Mouse (Mus musculus) heart, embryonic 12.5 days (tissue): Measurements from ENCODE around the gene Pctp. TPM values are rescaled to one million over a fixed set of nuclear protein-coding genes. Genes with fewer than 3 reads are reported as not detected.

Experiments
- ATAC-seq: fragments of 200-750 bp; cut with Nextera tagmentation; 2 replicates; pipeline ENCODE4 v1.8.0; 2017; ENCODE audit warnings: moderate TSS enrichment, moderate library complexity; ENCODE audit not compliant: insufficient number of reproducible peaks, low FRiP score
- H3K27ac ChIP-seq: fragments of 300-500 bp; sonication (generic); 2 replicates; pipeline ENCODE4 v1.5.1; 2016; ENCODE audit warnings: mild to moderate bottlenecking, moderate library complexity; ENCODE audit not compliant: poor library complexity, severe bottlenecking
- H3K27me3 ChIP-seq: fragments of 300-500 bp; sonication (generic); replicated peaks from 2 replicates; pipeline ENCODE4 v1.6.1; 2016; ENCODE audit warnings: mild to moderate bottlenecking, moderate library complexity
- H3K36me3 ChIP-seq: fragments of 300-500 bp; sonication (generic); 2 replicates; pipeline ENCODE4 v1.6.1; 2016; ENCODE audit warnings: mild to moderate bottlenecking, moderate library complexity
- H3K4me1 ChIP-seq: fragments of 300-500 bp; sonication (generic); replicated peaks from 2 replicates; pipeline ENCODE4 v1.6.1; 2016; ENCODE audit warnings: mild to moderate bottlenecking
- H3K4me2 ChIP-seq: fragments of 300-500 bp; sonication (generic); 2 replicates; pipeline ENCODE4 v1.6.1; 2016; ENCODE audit warnings: mild to moderate bottlenecking, moderate library complexity
- H3K4me3 ChIP-seq: fragments of 300-500 bp; sonication (generic); 2 replicates; pipeline ENCODE4 v1.5.1; 2016; ENCODE audit warnings: mild to moderate bottlenecking
- H3K9ac ChIP-seq: fragments of 300-500 bp; sonication (generic); 2 replicates; pipeline ENCODE4 v1.6.1; 2016; ENCODE audit warnings: mild to moderate bottlenecking, moderate library complexity
- H3K9me3 ChIP-seq: fragments of 300-500 bp; sonication (generic); replicated peaks from 2 replicates; pipeline ENCODE4 v1.6.1; 2016; ENCODE audit warnings: mild to moderate bottlenecking, moderate library complexity
- WGBS: fragments of 180-500 bp; shearing (Covaris S2); methylation state at CpG from one replicate; pipeline ENCODE4 v1.1.7; 2016; 5-methylcytosine and 5-hydroxymethylcytosine counted together
- polyA plus RNA-seq: library from polyadenylated mRNA; unstranded; fragments of >200 nt; fragmentation: Nextera tagmentation; extraction: Ambion mirVana; gene quantifications from 2 replicates; pipeline ENCODE4 v1.2.1, GENCODE M21; 2016

The Pctp gene
- polyA plus RNA-seq, 1 experiment from 2014 or later, result 18.1 TPM

DNA sequence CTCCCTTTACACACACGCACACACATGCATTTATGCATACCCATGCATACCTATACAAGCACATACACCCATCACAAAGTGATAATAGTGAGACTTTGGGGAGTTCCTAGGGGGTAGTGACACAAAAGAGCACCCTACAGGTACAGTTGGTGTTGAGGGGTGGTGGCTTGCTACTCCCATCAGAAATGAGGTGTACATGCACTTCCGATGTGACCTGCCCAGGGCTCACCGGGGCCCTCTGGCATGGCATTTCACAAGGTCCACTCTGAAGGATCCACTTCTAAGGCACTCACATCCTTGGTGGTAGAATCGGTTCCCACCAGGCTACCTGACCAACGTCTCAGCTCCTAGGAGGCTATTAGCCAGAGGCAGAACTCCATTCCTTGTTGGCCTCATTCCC lies 26.3 kb downstream of the Pctp start:
- Histone ChIP-seq H3K27me3 (peaks cover 5% of the 10 kb centered on the region; the same call in 1 of the 2 replicates), H3K4me1 (peaks cover 21% of the 10 kb centered on the region), H3K27ac (no peak overlapping the region), H3K9ac (no peak overlapping the region), H3K9me3 (no peaks in the 10 kb centered on the region), H3K4me2 (no peak overlapping the region), H3K4me3 (no peak overlapping the region), H3K36me3 (no peaks in the 10 kb centered on the region)
- ATAC-seq, result no peak
- 91% methylated on average over 5 of the region's 5 CpGs for WGBS

DNA sequence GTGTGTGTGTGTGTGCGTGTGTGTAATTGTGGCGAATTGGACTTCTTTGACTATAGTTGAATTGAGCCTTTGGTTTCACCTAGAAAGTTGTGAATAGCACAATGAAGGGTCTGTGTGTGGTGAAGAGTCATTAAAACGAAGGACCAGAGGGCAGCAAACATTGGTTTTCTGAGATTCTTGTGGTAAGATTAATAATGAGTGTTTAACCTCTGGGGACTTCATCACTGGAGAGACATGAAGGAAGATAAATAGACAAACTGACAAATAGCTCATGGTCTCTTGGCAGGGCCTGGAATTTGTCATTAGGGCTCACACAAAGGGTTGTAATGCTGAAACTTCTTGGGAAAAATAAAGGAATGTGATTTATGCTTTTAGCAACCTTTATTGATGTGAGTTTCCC lies 31.4 kb downstream of the Pctp start:
- H3K36me3 ChIP-seq, result no peaks in the 10 kb centered on the region
- H3K9me3 ChIP-seq, result no peaks in the 10 kb centered on the region
- WGBS, result 76% methylated on average over 3 of the region's 3 CpGs
- ATAC-seq, result no peak
- H3K27ac ChIP-seq, result no peak overlapping the region
- H3K4me2 ChIP-seq, result no peak overlapping the region
- 0 out of 2 replicates have a peak, but pooled peaks cover 3% of the 10 kb centered on the region for H3K27me3 ChIP-seq
- H3K9ac ChIP-seq, result no peak overlapping the region
- H3K4me1 ChIP-seq, result no peaks in the 10 kb centered on the region
- H3K4me3 ChIP-seq, result no peak overlapping the region

DNA sequence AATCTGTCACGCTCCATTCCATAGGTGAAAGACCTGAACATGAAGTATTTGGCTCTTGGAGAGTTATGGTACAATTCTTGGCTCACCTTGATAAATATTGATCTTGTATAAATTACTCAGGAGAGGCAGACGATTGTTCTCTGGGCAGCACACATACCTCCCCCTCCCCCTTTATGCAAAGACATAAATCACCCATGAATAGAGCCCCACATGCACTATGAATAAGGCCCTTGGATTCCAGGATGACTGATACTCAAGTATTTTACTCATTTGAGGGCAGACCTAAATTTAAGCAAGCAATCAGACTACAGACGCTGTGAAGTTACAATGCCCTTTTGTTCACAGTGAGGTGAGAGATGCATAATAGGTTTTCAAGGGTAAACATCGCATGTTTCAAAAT lies 32.0 kb downstream of the Pctp start:
- ATAC-seq, result no peak
- H3K27ac ChIP-seq, result no peak overlapping the region
- WGBS, result 72% methylated on average over 4 of the region's 4 CpGs
- H3K27me3 ChIP-seq, result no peaks in the 10 kb centered on the region
- no peaks in the 10 kb centered on the region for H3K9me3 ChIP-seq
- H3K4me1 ChIP-seq, result no peaks in the 10 kb centered on the region
- no peak overlapping the region for H3K4me3 ChIP-seq
- no peak overlapping the region for H3K9ac ChIP-seq
- no peaks in the 10 kb centered on the region for H3K36me3 ChIP-seq
- H3K4me2 ChIP-seq, result no peak overlapping the region

DNA sequence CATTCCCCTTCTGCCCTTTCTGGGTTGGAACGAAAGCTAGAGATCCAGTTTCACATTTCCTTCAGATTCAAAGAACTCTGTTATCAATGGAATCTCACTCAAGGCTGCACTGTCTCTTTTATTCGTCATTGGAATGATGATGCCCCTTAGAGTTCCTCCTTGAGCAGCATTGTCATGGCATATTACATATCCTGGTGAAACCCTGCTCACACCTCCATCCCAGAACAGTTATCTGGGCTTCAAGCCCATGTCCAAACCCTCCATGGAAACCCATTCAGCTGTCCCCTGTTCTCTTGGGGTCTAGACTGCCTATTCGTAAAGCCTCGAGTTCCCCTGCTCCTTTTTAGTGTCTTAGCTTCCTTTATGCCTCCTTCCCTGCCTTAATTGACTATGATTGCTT lies 33.6 kb downstream of the Pctp start:
- Histone ChIP-seq H3K4me1 (no peaks in the 10 kb centered on the region), H3K9me3 (no peaks in the 10 kb centered on the region), H3K27me3 (no peaks in the 10 kb centered on the region), H3K27ac (no peak overlapping the region), H3K36me3 (no peaks in the 10 kb centered on the region), H3K4me2 (no peak overlapping the region), H3K4me3 (no peak overlapping the region), H3K9ac (no peak overlapping the region)
- ATAC-seq, result no peak
- 70% methylated on average over 4 of the region's 4 CpGs for WGBS

DNA sequence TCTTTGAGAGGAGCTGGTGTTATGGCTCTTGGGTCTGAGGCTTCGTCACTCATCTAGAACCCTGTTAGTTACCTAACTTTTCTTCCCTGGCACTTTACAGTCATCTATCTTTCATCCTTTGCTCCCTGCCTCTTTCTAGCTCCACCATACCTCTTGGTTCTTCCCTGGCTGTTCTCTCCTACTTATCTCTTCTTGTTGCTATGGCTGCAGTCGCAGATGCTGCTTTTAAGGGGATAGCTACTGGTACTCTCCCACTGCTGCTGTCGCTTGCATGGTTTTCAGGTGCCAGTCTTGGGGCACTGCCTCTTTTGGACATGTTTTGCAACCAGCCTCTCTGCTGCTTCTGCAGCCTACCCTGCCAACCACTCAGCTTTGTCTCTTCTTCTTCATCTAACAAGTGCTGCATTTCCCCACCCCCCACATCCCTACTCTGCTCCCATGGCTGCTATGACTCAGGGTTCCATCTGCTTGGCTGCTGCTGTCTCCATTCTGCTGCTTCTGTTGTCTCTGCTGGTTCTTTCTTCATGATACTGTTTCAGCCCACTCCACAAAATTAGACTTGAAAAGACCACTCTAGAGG lies 51.9 kb downstream of the Pctp start:
- Histone ChIP-seq H3K27me3 (no peaks in the 10 kb centered on the region), H3K9ac (no peak overlapping the region), H3K27ac (no peak overlapping the region), H3K4me3 (no peak overlapping the region), H3K4me2 (no peak overlapping the region), H3K36me3 (no peaks in the 10 kb centered on the region), H3K4me1 (no peaks in the 10 kb centered on the region), H3K9me3 (no peaks in the 10 kb centered on the region)
- no peak for ATAC-seq
- 63% methylated on average over 3 of the region's 3 CpGs for WGBS

DNA sequence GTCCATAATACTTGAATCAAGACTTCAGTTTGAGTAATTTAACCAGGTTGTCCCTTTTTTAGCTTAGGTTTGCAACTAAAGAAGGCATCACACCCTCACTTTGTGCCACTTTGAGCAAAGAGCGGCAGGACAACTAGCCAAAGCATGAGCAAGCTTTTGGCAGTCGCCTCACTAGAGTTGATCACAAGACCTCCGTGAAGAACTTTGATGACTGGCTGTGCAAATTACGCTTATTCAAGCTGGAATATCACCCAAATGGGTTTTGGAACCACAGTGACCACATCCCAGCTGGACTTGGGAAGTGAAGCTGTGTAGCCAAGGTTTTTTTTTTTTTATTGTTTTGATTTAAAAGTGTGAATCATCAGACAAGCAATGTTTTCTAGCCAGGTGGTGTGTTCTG lies 54.9 kb downstream of the Pctp start:
- Histone ChIP-seq H3K4me3 (no peak overlapping the region), H3K27me3 (no peaks in the 10 kb centered on the region), H3K4me1 (no peaks in the 10 kb centered on the region), H3K9ac (no peak overlapping the region), H3K27ac (no peak overlapping the region), H3K36me3 (no peaks in the 10 kb centered on the region), H3K4me2 (no peak overlapping the region), H3K9me3 (no peaks in the 10 kb centered on the region)
- ATAC-seq, result no peak
- WGBS, result 73% methylated on average over 4 of the region's 4 CpGs

DNA sequence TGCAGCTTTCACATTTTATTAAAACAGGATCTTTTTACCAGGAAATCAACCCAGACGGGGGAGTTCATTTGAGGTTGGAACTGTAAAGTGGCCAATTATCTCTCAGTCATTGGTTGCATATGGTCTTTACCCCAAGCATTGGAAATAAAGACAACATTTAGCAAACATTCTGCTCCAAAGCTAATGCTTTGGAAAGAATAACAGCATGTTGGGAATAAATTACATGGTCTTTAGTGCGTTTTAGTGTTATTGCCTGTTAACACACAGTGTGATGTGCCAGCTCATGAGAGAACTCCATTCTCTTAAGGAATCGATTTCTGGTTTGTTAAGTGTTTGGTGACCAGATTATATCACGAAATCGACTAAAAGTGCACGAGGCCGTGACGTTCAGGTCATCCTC lies 57.5 kb downstream of the Pctp start:
- Histone ChIP-seq H3K9ac (no peak overlapping the region), H3K4me3 (no peak overlapping the region), H3K4me2 (no peak overlapping the region), H3K27me3 (no peaks in the 10 kb centered on the region), H3K9me3 (no peaks in the 10 kb centered on the region), H3K27ac (no peak overlapping the region), H3K4me1 (no peaks in the 10 kb centered on the region), H3K36me3 (no peaks in the 10 kb centered on the region)
- WGBS, result 87% methylated on average over 8 of the region's 8 CpGs
- ATAC-seq, result no peak

DNA sequence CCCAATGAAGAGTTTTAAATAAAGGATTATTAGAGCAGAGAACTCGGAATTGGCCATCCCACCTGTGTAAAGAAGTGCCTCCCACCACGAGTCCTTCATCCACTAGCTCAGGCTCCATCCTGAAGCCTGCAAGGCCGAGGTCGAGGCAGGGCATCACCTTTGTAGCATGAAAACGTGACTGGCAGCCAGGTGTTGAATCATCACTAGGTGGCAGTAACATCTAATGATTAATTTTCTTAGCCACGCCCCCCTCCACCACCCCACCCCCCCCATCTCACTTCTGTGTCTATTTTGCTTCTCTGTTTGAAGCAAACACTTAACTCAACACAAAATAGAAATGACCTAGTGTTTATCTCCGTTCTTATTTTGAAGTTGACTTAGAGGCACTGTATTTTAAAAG lies 65.5 kb downstream of the Pctp start:
- Histone ChIP-seq H3K36me3 (no peaks in the 10 kb centered on the region), H3K27ac (no peak overlapping the region), H3K9ac (no peak overlapping the region), H3K4me3 (no peak overlapping the region), H3K9me3 (no peaks in the 10 kb centered on the region), H3K27me3 (peaks cover 3% of the 10 kb centered on the region; the same call in 1 of the 2 replicates), H3K4me1 (no peaks in the 10 kb centered on the region), H3K4me2 (no peak overlapping the region)
- 34% methylated on average over 7 of the region's 7 CpGs for WGBS
- no peak for ATAC-seq

Other genes with a start within 250 kb of the Pctp start
- gene Ankfn1, start 225.2 kb downstream of the Pctp start, polyA plus RNA-seq, result not detected in 2 replicates
- 15.9 and 17.1 TPM in 2 replicates for gene Tmem100, start 27.5 kb upstream of the Pctp start, polyA plus RNA-seq
- gene Gm45716, start 184.8 kb upstream of the Pctp start, polyA plus RNA-seq, result 48.2 and 49.5 TPM in 2 replicates
- 111 and 118 TPM in 2 replicates for gene Mmd, start 246.6 kb upstream of the Pctp start, polyA plus RNA-seq